Mouse (Mus musculus) megakaryocyte, adult 5-6 weeks (primary cell): ENCODE measurements around the gene Anapc16. TPM values are rescaled to one million over a fixed set of nuclear protein-coding genes. Genes with fewer than 3 reads are reported as not detected.

Experiments used
- ATAC-seq: 2 replicates; pipeline ENCODE4 v1.8.0; 2016; ENCODE audit warnings: mild to moderate bottlenecking, inconsistent platforms; ENCODE audit not compliant: poor library complexity, severe bottlenecking
- total RNA-seq, 2 experiments: library from RNA; stranded (forward) in 1 of 2; stranded (reverse) in 1 of 2; fragments of 153-499, 151-499 nt in 1 of 2; fragments of 221-1000, 200-1000 nt in 1 of 2; gene quantifications; 2 replicates each; pipeline versions ENCODE4 v1.2.3 to v1.2.4; 2015 to 2017

Anapc16 gene
- total RNA-seq, 2 experiments from 2014 or later, result 39.4 to 57.2 TPM

DNA sequence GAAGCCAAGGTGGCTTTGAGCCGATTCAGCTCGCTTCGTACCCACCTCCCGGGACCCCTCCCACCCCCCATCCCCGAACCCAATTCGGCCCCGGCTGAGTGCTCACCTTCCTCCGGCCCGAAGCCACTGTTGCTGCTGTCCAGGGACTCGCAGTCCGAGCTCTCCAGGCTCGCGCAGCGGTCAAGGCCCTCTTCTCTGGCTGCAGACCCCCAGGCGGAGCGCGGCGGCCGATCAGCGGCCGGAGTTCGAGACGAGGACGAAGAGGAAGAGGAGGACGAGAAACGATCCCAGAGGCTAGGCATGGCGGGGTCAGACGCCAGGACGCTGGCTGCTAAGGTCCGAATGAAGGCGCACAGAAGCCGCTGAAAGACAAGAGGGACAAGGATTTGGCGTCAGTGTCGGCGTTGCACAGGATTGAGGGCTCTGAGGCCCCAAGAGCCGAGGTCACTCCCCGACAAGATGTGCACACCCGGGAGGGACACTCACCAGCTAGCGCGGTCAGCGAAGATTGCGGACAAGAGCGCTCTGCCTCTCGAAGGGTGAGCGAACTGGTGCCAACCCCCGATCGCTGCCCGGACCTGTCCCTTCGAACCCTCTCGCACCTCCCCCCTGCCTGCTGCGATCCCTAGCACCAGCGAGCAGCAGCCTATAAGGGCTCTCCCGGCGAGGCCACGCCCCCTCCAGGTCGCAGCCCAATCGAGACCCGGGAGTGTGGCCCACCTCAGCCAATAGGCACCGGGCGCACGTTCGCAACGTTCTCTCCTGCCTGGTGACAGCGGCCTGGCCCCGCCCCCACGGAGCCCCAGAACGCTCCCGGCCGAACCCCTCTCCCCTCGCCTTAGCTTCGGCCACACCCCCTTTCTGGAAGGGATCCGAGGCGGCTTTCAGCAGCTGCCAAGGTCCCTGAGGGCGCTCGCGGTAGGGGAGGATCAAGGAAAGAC is 51.5 kb downstream of the Anapc16 start, which contains the start of gene Ddit4:
TSS of gene Ddit4 (minus strand) at position 624 of the 941 bp plus-strand sequence.
- peak; percentile 92 for ATAC-seq

DNA sequence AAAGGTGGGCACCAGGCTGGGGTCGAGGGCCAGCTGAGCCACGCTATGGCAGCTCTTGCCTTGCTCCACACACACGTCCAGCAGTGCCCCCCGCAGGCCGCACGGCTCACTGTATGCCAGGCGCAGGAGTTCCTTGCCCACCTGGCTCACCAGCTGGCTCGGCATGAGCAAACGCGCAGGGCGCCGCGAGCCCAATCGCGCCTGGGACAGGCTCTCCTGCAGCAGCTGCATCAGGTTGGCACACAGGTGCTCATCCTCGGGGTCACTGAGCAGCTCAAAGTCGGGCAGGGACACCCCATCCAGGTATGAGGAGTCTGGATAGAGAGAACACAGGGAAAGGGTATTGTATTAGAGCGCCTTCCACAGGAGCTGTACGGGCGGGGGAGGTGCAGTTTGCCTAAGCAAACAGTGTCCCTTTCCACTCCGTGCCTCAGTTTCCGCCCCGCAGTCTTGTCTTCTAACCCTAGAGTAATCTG is 52.2 kb downstream of the Anapc16 start:
- peak; percentile 50 for ATAC-seq

DNA sequence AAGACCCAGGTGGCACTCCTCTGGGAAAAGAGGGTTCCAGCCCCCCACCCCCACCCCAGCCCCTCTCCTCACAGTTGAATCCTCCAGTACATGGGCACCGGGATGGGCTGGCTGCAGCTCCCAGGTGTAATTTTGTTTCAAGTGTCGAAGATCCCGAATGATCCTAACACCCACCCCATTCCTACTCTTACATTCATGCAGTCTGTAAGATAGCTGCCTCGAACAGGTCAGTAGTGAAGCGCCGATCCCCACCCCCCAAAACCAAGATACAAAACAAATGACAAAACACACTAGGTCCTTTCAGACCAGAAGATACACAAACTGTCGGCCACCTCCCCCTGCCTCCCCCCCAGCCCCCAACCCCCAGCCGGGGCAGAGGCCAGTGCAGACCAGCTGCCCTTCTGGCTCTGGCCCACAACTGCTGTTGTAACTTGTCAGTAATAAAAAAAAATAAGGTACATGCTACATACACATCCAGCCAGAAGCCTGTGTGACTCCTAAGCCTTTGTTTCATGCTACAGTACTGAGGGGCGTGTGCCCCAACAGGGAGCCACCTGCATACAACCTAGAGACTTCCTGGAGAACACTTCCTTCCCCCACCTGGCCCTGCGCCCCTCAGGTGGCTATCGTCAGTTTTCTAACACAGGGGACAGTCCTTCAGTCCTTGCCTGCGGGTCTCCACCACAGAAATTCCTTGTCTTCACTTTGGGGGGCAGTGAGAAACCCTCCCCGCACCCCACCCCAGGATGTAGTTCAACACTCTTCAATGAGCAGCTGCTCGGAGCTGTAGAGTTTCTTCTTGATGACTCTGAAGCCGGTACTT is 52.9 kb downstream of the Anapc16 start:
- ATAC-seq, result no peak

DNA sequence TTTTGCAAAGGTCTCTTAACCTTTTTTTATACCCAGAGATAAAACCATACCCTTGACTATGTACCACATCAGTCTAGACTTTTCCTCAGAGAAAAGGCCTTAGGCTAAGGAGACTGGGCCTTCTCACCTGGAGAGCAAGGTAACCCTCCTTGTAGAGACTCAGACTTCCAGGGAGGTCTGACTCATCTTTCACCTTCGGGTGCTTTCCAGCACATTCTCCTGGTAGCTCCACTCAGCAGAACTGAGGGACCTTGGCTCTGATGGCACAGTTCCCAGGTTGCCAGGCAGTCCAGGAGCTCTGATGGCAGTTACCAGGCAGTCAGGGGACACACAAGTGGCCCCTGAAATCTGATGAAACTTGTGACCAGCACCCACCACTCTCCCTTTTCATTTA is 53.7 kb downstream of the Anapc16 start:
- ATAC-seq, result no peak

DNA sequence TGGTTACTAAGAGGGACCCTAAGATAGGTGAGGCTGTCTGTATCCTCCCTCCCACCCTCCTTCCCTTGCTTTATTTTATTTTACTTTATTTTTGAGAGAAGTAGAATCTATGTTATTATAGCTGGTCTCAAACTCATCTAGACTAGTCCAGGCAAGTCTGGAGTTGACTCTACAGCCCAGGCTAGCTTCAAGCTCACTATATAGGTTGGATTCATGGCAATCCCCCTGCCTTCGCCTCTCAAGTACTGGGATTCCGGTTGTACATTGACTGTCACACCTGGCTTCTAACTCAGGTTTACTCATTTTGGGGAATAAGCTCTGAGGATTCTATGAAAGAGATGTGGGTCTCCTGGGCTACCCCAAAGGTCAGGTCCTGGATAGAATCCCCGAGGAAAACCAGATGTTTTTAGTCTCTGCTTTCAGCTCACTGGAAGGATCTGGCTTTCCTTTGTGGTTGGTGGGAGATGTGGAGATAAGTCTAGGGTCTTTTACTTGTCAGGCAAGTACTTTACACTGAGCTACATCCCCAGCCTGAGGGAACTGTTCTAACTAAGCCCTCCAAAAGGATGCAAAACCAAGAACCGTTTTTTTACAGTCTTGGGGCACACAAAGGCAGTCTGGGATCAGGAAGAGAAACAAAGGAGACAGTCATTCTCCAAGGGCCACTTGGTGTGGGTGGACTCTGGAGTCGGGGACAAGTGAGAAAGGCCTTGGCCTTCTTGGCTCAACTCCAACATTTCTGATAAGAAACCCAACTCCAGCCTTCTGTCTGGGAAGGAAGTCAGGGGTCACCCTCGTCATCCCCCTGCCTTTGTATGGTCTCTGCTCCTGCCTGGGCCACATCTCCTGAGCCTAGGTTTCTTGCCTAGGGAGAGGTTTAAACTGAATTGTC is 54.3 kb downstream of the Anapc16 start:
- no peak for ATAC-seq

DNA sequence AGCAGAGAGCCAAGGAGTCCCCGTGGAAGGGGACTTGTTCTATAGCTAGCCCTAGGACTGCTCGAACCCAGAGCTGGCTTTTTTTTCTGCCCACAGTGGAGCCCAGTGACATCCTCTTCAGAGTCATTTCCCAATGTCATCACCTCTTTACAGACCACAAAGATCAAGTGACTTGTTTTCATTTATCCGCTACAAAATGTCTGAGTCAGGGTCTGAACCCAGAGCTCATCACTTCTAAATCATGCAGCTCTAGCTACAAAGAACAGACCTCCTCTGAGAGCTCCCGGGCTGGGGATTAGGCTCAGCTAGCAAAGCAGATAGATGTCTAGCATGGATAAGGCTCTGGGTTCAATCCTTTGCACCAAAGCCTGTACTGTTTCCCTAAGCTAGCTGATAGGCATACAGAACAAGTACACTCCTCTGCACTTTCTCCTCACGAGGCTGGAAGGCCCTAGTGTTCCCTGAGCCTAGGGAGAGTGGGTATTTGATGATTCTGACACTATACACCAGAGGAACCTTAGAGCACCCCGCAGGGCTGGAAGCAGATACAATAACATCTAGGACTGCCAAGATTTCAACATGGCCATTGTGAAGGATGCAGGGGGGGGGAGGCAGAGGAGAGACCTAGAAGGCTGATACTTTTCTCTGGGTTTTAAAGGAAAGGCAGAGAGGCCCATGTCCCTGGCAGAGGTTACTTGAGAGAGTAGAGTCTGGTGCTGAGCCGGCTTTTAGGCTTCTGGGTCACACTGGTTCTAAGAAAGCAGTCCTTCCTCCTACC is 55.5 kb downstream of the Anapc16 start:
- ATAC-seq, result no peak

DNA sequence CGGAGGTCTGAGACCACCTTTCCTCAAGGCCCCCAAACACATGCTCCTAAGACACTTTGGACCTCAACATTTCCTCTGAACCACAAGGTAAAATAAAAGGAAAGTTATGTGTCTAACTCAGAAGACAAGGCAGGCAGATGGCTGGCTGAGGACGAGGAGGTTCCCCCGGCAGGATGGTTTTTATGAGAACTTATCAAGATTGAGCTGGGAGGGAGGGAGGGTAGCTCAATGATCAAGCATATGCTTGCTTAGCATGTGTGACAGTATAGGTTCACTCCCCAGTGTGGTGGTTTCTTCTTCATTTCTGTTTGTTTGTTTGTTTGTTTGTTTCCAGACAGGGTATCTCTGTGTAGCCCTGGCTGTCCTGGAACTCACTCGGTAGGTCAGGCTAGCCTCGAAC is 56.6 kb downstream of the Anapc16 start:
- no peak for ATAC-seq

DNA sequence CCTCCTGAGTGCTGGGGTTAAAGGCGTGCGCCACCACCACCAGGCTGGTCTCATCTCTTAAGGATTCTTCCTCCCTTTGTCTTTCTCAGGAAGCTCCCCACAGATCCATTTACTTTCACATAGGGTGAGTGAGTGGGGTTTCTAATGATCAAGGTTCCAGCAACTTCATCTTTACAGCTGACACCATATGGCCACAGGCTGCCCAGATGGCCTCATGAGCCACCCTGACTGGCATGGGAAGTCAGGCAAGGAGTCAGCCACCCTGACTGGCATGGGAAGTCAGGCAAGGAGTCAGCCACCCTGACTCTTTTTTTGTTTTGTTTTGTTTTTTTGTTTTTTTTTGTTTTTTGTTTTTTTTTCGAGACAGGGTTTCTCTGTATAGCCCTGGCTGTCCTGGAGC is 57.5 kb downstream of the Anapc16 start:
- no peak for ATAC-seq

DNA sequence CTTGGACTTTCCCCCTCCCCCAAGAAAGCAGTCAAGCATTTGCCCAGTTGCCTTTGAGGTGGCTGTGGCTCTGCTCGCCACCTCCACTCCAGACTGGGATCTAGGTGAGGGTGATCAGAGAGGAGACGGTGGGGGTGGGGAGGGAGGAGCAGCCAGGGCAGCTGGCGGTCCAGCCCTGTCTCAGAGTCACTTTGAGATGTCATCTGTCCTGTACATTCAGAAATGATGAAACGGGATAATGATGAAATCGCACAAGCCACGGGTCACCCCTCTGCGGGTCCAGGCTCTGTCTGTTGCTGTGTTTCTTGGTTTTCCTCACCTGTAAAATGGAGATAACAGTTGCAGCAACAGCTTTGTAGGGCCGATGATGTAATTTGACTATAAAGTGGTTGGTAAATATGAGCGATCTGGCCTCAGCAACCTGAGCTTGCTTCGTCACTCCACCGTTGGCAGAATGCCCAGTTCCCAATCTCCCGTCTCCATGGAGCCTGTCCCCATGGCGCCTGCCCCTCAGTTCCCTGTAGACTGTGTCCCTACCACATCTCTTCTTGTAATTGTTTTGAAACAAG is 59.4 kb downstream of the Anapc16 start:
- ATAC-seq, result peak; percentile 83

DNA sequence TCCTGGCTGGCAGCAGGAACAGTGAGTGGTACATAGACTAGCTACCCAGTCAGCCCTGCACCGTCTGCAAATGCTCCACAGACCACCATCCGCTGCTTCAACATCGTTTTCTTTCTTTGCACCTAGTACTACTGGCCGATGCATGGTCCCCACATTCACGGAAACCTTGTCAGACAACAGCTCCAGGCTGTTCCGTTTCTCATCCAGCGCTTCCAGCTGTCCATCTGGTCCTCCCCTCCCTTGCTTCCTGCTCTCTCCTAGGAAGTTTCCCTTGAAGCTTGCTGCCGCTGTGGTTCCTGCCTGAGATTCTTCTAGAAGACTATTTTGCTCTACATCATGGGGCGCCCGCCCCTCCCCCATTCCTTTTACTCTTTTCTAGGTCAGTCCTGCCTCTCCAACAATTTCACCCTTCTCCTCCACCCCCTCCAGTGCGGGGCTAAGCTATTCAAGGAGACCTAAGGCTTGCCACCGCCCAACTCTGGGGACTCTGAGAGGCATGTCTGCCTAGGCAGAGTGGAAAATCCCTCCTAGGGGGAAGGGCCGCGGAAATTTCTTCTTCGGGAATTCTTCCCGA is 60.0 kb downstream of the Anapc16 start:
- no peak for ATAC-seq

DNA sequence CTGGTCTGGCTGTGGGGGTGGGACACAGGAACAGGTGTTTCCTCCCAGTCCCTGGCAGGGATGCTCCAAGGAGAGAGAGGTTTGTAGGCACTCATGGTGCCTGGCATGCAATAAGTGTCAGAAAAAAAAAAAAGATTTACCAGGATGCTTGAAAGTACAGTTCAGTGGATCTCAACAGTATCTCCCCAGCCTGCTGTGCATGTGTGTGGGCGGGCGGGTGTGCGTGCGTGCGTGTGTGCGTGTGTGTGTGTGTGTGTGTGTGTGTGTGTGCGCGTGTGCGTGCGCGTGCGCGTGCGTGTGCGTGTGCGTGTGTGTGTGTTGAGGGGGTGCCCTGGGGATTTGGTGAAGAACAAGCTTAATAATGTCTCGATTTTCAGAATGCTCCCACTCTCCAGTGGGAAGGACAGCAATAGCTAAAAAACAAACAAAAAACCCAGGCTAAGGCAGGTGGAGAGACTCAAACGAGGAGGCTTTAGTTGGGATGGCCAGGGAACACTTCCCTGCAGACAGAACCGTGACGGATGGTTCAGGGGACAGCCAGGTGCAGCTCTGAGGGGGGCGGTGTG is 60.6 kb downstream of the Anapc16 start:
- ATAC-seq, result no peak

DNA sequence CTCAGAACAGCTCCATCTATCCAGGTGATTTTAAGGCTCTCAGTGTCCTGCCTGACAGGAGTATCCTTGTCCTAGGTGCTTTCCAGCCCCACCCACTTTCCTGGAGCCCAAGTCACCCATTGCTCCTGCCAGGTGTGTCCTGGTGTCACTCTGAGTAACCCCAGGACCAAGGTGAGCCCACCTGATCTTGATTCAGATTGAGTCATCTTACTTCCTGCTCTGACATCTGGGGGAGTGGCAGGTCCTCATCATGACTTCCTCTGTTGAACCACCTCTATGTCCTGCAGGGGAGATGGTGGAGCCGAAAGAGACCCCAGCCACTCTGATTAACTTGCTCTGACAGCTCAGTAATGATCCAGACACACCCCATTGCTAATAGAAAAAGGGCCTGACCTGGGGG is 63.9 kb downstream of the Anapc16 start:
- peak; percentile 7; the same call in 1 of the 2 replicates for ATAC-seq

DNA sequence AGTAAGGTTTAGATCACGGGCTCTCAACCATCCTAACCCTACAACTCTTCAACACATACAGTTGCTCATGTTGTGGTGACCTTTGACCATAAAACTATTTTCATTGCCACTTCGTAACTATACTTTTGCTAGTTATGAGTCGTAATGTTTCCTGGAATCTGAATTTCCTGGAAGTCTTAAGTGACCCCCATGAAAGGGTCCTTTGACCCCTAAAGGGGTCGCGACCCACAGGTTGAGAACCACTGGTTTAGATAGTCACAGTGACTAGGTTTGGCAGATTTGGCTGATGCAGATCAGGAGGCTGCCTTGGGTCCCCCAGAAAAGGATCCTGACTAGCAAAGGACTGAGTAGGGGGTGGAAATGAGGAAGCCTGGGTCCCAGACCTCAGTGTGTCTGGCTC is 64.3 kb downstream of the Anapc16 start:
- no peak for ATAC-seq

Other genes starting within 250 kb of the Anapc16 start
- 21.9 and 26.0 TPM in 2 replicates for gene Dnajb12, start 123.6 kb downstream of the Anapc16 start, total RNA-seq (2015)
- 17.3 and 18.5 TPM in 2 replicates for gene Dnajb12, start 123.6 kb downstream of the Anapc16 start, total RNA-seq (2017)
- 2.2 and 2.4 TPM in 2 replicates for gene Ddit4, start 51.3 kb downstream of the Anapc16 start, total RNA-seq (2015)
- gene Ddit4, start 51.3 kb downstream of the Anapc16 start, total RNA-seq (2017), result 0.94 and 1.2 TPM in 2 replicates
- gene Ascc1, start 330 bp downstream of the Anapc16 start, total RNA-seq (2015), result 25.7 and 29.9 TPM in 2 replicates
- 24.3 and 27.0 TPM in 2 replicates for gene Ascc1, start 330 bp downstream of the Anapc16 start, total RNA-seq (2017)
- 0.11 and 0.20 TPM in 2 replicates for gene Spock2, start 103.1 kb upstream of the Anapc16 start, total RNA-seq (2015)
- 0.04 and 0.07 TPM in 2 replicates for gene Spock2, start 103.1 kb upstream of the Anapc16 start, total RNA-seq (2017)
- 0.25 TPM in 1 of 2 replicates, not detected in the other for gene Chst3, start 216.1 kb upstream of the Anapc16 start, total RNA-seq (2015)
- 0.15 and 0.16 TPM in 2 replicates for gene Chst3, start 216.1 kb upstream of the Anapc16 start, total RNA-seq (2017)